Mouse (Mus musculus) frontal cortex, postnatal 10 days (tissue): ENCODE data around the gene Dock4.

Source experiments
- DNase-seq, 2 experiments: peaks; one replicate each; pipeline ENCODE4 v3.0.0; 2022; ENCODE audit warnings: low spot score in 2 of 2, mixed read lengths in 1 of 2

Dock4 gene

DNA sequence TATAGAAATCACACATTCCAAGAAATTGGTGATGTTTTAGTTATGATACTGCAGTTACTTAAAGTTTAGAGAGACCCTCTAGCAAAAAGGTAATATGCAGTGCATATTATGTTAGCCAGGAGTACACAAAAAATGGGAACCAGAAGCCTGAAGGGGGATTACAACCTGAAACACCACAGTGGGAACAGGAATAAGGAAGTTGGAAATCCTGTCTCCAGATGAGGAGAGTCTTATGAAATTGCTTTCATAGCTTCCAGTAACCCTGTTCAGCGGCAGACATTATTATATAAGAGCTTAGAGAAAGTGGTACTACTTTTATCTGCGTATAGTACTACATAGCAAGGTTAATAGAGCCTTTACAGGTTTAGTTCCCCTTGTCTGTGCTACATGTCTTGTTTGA, 210.1 kb downstream of the Dock4 start:
- no peak for DNase-seq

DNA sequence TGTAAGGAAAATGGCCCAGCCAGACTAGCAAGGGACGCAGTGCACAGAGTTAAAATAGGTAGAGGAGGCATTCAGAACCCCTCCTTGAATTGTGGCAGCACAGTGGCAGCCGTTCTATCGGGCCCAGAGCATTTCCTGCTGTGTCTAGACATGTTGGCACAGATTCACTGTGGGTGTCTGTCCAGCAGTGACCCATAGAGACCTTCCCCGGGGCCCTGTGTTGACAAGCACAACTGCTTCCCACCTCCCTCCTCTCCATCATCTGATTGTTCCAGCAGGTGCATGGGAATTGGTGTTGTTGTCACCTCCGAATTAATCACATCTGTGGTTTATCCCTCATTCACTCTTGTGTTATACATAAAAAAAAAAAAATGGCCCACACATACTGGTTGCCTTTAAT, 210.7 kb downstream of the Dock4 start:
- peak; percentile 13 to 28 for DNase-seq

DNA sequence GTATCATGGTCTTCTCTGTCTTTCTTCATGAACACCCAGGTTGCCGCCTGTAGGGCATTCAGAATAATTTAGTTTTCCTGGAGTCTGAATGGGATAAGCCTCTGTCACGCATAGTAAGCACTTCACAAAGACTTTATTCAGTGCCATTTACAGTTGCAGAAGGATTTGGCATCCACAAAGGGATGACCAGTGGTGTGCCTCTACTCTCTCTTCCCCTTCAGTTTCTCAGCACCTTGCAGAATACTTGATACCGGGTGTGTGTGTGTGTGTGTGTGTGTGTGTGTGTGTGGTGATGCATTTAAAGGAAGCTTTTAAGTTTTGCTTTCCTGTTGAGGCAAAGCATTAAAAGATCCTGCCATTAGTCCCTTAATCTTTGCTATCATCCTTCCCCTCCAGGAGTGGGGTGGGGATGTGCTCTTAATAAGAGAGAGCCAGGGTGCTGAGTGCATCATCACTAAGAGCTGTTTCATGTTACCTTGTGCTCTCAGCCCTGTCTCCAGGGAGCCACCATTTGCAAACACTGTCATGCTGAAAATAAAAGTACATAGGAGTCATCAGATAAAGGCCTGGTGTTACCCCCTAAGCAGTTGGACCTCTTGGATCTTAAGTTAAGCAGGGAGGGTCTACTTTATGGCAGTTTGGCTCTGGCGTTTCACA, 211.6 kb downstream of the Dock4 start:
- no peak for DNase-seq

DNA sequence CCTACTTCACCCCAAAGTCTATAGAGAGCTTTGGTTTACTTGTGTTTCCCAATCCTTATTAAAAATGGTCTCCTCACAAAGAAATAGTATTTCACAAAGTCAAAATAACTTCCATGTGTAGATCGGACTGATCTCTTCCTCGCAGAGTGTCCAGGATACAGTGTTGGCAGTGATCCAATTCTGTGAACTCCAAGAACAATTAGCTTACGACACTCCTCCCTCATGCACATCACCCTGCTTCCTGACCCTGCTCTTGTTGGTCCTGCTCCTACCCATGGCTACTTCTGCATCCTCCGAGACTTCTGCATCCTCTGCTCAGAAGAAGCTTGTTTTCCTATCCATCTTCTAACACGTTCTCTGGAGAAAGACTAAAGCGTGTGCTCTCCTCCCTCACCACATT, 213.9 kb downstream of the Dock4 start:
- no peak for DNase-seq

DNA sequence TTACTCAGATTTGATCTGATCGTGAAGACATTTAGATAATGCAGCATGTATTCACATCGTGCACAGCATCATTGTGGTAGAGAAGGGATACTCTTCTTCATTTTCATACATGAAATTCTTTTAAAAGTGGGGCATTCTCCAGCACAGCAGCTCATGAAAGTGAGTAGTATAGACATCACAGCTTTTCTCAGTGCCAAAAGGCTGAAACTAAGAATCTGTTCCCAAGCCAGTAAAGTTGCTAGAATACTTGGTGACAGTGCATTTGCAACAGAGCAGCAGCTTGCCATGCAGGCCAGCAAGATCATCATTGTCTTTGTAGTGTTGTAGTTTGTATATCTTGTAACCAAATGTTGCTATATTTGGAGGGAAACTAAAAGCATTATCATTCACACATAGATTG, 223.7 kb downstream of the Dock4 start:
- DNase-seq = no peak

DNA sequence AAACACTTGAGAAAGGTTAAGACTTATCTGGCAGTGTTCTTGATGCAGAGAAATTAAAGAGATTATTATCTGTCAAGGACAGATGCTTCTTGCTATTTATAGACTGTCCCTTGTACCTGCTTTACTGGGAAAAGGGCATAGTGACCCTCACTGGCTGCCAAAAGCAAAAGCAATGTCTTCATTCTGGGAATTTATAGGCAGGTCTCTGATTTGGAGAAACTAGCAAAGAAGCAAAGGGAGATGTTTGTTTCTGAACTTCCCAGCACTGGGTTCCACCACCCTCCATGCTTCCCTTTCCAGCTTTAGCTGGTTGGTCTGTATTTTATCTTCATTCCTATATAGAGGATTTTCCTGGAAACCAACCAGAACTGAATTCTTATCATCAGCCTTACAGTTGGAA, 225.0 kb downstream of the Dock4 start:
- DNase-seq = no peak

DNA sequence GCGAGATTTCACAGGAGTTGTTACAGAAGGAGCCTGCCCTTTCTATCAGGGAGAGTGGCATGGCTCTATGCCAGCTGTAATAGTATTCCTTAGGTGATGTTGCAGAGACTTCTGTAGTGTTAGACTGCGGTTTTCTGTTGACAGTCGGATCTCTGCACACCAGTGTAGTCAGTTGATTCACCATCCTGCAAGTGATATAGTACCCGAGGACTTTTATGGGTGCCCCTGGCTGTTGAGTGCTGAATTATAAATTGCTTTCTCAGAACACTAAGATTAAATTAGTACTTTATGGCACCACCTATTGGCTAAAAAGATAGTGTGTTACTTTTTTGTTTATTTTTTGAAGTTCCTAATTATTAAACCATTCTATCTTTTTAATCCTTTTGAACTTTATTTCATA, 234.0 kb downstream of the Dock4 start:
- no peak for DNase-seq

DNA sequence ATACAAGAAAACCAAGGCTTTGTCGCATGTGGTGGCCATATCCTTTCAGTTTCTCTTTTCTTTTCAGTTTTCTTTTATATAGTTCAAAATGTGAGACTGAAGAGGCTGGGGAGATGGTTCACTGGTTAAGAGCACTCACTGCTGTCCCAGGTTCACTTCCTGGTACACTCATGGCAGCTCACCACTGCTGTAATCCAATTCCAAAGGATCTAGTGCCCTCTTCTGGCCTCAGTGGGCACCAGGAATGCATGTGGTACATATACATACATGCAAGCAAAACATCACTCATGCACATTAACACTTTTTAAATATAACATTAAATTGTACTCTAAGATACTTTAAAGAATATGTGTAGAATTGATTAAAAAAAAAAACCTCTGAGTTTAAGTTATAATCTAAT, 234.8 kb downstream of the Dock4 start:
- DNase-seq = peak in 1 of 2 experiments; percentile 14

DNA sequence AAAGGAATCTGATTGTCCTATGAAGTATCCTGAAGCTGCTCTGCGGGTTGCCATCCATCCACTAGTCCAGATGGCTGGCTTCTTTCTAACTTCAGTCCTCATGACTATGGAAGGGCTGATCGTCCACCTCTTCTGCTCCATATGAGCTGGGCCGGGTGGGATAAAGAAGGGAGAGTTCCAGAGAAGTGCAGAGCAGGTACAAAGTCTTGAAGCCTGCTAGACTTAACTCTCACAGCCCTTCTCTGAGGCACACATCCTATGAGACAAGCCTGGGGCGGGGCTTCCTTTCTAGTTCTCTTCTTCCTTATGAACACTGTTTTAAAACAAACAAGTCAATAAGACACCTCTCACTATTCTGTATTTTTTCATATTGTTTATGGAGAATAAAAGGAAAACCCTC, 245.7 kb downstream of the Dock4 start:
- no peak for DNase-seq

DNA sequence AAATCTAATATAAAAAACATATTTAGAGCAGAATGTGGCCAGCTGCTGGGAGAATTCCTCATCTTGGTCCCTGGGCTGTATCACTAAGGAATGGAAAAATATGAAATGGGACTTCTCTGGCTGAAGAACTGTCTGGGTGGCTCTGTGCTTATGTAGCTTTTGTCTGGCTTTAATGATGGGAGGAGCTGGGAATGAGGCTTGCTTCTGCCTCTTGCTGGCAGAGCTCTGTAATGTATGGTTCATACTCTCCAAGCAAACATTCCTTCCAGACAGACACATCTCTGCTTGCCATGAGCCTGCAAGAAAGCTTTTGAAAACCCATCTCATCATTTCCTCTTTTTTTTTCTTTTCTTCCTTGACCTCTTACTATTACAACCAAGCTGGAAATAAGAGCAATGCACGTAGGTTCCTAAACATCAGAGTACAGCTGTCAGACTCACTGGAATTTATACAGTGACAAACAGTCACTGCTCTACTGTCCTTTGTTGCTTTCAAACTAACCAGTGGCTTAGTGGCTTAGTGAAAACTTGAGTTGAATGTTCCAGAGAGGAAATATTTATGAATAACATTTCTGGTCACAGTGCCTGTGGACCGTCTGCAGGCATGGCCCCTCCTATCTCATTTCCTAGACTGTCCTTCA, 248.4 kb downstream of the Dock4 start:
- DNase-seq = no peak

DNA sequence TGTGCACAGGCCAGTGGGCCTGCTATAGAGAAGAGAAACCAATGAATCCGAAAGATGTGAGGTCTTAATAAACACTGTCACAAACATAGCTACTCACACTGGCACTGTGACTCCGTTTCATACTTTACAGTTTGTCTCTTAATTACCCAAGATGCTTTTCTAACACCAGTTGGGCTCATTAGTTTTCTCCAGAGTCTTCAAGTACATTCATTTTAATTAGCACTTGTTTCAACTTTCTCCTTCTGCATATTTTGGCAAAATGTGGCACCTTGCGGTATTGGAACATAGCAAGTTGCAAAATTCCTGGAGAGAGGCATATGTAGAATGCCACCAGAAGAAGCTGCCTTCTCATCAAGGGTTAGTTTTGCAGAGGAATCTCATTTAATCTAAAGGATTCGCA, 252.6 kb downstream of the Dock4 start:
- DNase-seq = no peak

DNA sequence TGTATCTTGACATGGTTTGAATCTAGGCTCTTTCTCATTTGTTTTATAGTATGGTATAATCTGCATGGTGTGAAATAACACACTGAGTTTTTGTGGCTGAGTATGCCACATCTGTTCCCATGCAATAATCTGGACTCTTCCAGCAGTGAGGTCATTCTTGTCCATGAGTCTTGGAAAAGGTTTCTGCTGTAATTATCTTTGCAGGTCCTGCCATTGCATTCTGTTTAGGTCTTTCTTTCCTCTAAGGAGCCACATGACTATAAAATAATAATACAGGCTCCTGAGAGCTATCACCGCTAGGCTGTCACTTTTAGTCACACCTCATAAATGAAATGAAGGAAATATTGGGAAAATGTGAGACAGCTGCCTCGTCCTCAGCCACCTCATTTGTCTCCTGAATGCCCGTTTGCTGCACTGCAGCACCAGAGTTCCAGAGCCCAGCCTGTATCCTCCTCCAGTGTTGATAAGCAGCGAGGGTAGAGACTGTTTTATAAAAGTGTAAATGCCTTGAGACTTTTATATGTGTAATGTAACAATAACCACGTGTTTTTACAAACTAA, 256.6 kb downstream of the Dock4 start:
- DNase-seq = no peak

DNA sequence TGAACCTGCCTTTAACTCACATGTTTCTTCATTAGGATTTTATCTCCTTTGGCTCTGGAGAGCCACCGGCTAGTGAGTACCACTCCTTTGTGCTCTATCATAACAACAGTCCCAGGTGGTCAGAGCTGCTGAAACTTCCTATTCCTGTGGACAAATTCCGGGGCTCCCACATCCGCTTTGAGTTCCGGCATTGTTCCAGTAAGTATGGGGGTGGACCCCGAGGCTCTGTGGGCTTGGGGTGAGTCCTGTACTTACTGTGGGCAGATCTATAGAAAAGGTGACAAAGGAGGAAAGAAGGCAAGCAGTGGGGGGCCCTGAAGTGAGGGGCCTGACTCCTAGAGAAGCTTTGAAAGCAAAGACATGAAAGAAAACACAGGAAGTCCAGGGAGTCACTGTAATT, 258.5 kb downstream of the Dock4 start:
- DNase-seq = no peak

DNA sequence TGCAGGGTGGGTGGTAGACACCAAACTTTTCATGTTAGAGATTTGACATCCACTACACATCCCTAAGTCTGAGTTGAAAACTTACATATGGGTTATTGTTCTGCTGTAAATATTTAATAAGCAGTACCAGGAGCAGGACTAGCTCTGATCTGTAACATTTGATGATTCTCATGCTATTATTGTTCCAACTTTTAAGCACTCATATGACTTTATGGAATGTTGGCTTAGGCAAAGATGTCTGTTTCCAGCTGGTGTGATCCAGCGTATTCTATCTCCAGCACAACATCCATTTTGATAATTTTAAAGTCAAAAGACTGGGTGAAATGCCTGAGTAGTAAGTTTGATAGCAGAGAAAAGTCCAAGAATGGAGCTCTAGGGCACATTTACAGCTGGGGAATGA, 261.4 kb downstream of the Dock4 start:
- DNase-seq = no peak

DNA sequence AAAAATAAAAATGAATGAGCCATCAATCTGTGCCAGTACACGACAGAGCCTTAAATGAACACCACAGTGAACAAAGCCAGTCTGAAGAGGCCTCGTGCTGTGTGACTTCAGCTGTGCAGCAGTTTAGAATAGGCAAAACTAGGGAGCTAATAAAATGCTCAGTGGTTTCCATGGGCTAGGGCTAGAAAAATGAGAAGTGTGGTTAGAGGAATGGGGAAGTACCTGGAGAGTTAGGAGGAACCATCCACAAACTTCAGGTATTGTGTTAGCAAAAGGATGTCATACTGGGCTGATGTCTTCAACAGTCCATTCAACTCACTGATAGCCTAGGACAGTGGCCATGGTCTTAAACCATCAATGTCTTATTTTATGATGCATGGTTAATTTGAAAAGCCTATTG, 263.3 kb downstream of the Dock4 start:
- DNase-seq = no peak

DNA sequence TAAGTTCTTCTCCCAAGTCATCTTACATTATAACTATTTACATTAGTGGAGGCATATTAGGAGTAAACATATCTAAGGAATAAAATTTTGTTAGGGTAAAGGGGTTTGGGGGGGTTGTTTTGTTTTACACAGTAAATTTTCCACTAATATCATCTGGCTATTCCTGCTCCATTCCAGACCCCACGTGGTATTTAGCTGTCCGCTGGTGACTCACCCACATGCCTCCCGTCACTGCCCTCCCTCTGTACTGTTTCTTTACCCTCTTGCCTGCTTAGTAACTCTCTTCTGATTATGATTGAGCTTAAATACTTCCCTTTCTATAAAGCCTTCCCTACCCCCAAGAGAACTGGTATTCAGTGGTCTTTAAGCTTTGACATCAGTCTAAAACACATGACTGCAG, 266.5 kb downstream of the Dock4 start:
- DNase-seq = no peak

DNA sequence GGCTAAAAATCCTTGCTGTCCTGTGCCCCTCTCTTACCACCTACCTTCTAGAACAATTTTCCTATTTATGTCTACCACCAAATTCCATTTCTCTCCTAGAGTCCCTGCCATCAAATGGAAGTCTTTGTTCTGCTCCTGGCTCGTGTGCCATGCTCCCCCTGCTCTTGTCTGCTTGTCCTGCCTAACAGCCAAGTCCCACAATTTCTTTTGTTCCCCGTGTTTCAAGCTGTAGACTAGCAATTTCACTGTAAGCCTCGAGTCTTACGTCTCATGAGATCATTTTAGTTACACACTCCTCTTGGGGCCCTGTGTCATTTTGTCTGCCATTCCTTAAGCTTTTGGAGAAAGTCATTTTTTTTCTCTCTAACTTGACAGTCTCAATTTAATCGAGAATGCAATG, 268.5 kb downstream of the Dock4 start:
- no peak for DNase-seq

DNA sequence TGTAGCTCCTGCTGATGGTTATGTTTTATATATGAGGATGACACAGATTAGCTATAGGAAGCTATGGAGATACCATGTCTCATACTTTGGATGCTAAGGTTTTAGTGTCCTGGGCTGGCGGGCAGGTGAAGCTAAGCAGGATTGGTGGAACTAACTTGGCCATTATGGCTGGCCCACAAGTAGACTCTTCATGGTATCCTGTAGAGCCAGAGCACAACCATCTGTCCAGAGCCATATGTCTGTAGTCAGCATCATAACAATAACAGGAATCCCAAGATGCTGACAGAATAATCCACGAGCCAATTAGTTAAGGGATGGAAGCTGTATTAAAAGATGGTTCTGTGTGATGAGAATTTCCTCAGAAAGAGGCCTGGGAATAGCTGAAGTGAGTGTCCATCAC, 269.4 kb downstream of the Dock4 start:
- DNase-seq = no peak

DNA sequence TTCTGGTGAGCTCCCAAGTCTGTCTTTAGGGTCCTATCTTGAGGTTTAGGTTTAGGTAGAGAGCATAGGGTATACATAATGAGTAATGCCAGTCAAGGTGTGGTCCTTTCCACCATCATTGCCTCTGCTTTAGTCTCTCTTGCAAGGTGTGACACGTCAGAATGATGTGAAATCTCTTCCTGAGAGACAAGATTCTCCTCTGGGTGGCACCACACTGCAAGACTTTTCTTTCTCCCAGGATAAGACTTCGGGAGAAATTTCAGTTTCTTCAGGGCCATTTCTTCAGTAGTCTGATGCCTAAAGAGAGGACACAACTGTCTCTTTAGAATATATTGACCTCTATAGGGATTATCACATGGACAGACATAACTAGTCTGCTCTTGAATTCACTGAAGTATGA, 282.6 kb downstream of the Dock4 start:
- no peak for DNase-seq

DNA sequence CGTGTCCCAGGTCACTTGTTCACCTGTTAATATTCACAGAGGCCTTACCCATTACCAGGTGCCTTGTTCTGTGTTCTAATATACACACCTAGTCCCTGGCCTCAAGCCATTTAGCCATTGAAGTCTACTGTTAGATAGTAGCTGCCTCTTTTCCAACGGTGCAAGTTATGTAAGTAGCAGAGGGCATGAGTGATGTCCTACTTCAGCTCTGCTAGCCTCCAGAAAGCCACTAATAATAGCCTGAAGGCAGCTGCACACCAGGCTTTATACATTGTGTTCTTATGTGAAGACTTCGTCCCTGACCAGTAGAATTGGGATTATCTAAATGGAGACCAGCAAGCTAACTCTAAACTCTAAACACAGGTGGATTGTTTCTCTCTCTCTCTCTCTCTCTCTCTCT, 285.0 kb downstream of the Dock4 start:
- no peak for DNase-seq

DNA sequence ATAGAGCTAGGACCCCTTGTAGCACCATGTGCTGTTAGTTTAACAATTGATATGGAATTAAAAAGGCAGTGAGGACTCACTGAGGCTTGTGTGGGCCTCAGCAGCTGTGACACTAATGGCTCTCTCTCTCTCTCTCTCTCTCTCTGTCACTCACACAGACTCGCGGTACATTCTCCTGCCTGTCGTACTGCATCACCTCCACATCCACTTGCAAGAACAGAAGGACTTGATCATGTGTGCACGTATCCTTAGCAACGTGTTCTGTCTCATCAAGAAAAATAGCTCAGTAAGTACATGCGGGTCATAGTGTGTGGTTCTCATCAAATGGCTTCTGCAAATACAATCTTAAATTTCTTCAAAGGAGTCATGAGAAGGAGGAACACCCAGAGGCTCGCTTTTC, 299.7 kb downstream of the Dock4 start:
- DNase-seq = no peak

DNA sequence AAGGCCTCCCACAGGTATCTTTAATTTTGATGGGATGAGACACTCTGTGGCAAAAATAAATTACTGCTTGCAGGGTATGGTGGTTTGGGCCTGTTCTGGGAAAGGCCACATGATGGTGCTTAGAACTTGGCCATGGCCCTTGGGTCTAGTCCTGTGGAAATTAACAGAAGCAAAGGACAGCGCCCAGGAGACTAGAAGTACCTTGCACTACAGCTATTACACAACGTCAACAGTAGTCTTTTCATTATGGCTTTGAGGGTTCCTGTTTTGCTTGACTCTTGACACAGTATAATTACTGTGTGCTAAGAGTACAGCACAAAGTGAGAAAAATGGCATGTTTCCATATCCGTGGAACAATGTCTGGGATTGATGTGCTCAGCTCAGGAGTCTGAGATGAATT, 300.3 kb downstream of the Dock4 start:
- DNase-seq = no peak

DNA sequence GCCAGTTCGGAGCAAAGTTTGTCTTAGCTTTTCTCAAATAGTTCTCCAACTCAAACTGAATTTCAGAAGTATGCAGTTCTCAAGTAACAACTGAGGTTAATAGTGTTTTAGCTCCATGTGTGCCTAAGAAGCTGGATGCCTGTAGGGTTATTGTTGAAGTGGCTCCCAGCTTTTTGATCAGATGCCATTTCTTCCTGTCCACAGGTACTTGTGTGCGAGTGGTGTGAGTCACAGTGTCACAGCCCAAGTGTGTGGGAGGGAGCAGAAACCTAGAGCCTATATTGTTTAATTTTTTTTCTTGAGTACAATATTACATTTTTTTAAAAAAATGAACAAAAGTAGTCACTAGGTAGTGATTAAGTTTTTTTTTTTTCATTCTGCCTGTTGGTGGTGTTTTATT, 313.5 kb downstream of the Dock4 start:
- no peak for DNase-seq
